Mouse (Mus musculus) lung, adult 2 months (tissue): ENCODE data around the gene Rnasek.

Source experiments
- CTCF ChIP-seq: fragments of 200-500 bp; IDR thresholded peaks from 2 replicates; pipeline ENCODE4 v1.5.1; 2011; ENCODE audit warnings: mild to moderate bottlenecking, low read length, control low read depth; ENCODE audit not compliant: insufficient read depth
- POLR2A ChIP-seq: fragments of 200-500 bp; IDR thresholded peaks from 2 replicates; pipeline ENCODE4 v1.6.1; 2011; ENCODE audit warnings: low read depth, mild to moderate bottlenecking, control low read depth, low read length, borderline replicate concordance; ENCODE audit errors: extremely low read depth

DNA sequence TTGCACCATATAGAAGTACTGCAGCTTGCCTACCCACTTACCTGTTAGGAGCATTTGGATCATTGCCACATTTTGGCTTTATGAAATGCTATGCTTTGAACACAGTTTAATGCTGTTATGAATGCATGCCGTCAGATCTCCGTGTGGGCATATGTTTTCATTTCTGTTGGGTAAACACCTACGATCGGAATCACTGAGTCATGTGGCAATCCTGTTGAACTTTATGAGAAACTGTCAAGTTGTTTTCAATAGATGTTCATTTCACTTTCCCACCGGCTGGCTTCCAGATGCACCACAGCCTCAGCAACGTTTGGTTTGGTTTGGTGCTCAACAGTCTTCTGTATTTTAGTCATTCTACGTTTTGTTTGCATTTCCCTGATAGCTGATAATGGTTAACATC lies 32.0 kb upstream of the Rnasek start:
- TF ChIP-seq CTCF (no peak), POLR2A (no peak)
